Mouse (Mus musculus): Measurements from ENCODE around the gene Itpr1.

DNA sequence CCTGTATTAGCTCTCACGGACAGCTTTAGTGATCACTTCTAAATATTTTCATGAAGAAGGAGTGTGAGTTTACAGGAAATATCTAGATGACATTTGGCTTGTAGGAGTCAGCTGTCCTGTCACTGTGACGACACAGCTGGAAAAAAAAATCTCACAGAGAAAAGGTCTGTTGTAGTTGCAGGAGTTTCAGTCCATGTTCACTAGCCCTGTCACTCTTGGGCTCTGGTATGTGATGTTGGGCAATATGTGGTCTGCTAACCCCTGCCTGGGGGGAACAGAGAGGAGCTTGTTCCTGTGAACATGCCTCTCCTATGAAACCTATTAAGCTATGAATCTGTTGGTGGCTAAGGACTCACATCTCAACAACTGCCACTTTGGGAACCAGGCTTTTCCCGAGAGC, 166.1 kb downstream of the Itpr1 start:
- TF ChIP-seq CTCF (IDR thresholded peaks at IDR 0.05; ENCODE audit: low read depth, low read length) (no peak), GATA1 (IDR thresholded peaks at IDR 0.05; ENCODE audit: borderline replicate concordance, low read length) (no peak), POLR2AphosphoS5 (IDR thresholded peaks at IDR 0.05; ENCODE audit: insufficient replicate concordance, low read depth, low read length) (no peak), GATA2 (IDR thresholded peaks at IDR 0.05; ENCODE audit: borderline replicate concordance, low read depth, low read length) (no peak), TAL1 (conservative IDR thresholded peaks at IDR 0.05; ENCODE audit: low read depth, low read length) (no peak)
